Mouse (Mus musculus): ENCODE results near the gene Trpm3.
A peak's percentile ranks its signal among the peaks of the same experiment; 100 is the strongest.

Gene Trpm3

DNA sequence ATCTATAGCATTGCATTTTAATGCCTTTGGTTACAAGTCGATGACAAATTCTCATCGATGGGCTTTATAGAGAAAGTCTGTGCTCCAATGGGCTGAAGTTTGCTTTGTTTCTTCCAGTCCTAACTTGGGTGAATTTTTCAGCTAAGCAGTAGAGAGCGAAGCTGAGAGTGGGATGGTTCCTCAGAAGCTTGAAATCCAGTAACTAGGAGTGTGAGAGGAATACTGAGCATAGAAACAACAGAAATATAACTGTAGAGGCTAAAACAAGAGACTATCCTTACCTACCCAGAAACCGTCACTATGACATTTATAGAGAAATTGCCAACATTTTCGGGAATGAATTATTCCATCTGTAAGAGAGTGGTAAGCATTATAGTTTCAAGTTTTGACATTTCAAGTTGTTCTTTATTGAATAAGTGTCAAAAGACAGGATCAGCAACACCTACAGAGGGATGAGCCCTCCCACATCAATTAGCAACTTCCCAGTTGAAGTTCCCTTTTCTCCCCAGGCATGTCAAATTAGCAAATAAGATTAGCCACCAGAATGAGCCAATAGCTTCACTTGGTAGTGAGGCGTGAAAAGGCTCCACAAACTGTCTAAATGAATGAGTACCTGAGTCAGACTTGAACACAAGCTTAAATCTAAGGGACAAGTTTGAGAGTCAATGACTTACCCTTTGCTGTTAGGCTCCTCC is 339.6 kb downstream of the Trpm3 start:
- DNase-seq (ENCODE audit: low spot score), result no peak

DNA sequence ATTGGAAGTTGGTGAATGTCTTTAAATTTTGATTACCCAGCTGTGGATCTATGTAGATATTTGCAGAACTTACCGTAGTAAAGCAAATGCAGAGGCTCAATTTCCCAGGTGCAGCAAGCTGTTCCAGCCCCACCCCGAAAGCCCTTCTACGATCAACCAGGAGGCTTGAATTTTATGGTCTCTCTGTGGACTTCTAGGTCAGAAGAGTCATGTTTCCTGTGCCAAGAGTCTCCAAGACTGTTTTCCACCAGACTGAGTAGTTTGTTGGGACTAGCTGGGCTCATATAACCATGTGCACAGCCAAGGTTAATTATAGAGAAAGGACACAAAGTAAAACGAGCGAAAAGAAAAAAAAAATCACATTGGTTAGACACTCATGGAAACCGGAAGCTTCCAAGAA is 364.6 kb downstream of the Trpm3 start:
- no peak for DNase-seq (ENCODE audit: low spot score)

DNA sequence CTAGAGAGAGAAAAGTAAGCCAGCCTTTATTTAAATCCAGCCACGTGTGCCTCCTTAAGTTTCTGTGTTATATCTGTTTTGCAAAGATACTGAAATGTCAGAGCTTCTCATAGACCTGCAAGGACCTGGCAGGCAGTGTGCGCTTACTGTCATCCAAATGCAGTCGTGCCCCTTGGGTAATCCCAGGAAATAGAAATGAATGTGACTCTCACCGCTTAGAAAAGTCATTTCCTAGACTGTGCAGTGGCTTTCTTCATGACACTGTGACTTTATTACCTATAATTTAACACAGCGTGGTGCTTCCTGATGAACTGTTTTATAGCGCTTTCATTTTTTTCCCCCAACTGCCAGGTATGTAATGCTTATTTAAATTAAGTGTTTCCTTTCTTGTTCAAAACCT is 379.7 kb downstream of the Trpm3 start:
- DNase-seq (ENCODE audit: low spot score), result no peak

DNA sequence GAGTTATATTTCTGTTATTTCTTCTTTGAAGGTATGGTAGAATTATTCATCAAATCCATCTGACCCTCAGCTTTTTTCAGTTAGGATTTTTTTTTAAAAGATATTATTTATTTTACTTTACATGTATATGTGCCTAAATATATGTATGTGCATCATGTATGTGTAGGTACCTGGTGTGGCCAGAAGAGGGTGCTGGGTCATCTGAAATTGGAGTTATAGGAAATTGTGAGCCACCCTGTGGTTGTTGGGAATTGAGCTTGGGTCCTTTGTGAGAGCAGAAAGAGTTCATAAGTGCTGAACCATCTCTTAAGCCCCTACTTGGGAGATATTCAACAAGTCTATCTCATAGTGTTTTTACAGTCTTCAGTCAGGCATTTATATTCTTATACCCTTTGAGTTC is 389.1 kb downstream of the Trpm3 start:
- no peak for DNase-seq (ENCODE audit: low spot score)

DNA sequence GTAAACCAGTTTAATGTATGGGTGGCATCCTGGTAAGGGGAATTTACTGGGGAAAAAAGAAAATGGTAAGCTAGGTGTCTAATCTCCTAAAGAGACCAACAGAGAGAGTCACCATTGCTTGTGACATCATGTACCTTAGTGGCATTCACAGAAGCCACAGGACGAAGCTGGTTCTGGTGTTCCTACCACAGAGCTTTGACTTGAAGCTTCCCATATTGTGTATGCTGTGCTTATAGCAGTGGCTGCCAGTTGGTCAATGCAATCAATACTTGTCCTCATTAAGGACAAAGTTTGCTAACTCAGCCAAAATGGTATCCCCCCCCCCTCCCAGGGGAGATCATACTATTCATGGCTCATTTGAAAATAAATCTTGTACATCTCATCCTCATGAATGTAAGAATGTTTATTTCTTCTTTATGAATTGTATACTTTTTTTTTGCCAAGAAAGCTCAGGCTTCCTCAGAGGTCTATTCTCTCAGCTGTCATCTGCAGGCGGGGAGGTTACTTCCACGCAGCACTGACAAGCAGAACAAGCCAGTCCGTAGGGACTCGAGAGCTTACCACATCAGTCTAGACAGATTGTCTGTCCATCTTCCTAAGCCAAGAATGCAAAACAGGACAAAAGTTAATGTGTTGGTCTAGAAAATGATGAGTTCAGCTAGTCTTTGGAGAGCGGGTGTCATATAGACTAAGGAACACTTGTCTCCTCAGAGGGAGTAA is 404.3 kb downstream of the Trpm3 start:
- DNase-seq (ENCODE audit: low spot score), result no peak

DNA sequence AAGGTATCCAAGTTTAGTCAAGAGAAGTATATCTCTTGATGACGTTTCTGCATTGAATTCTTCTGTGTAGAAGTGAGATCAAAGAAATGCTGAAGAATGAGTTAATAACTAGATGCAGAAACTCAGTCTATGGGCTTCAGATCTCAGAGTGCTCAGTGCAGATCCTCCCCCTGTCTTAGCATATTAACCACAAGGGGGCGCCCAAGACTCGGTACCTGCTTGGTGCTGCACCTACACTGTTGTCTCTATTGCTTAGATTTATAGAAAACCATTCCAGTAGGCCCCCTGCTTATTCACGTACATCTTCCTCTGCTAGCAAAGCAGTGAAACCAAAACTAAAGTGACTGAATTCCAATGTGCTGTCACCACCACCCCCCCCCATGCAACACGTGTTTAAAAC is 413.3 kb downstream of the Trpm3 start:
- DNase-seq (ENCODE audit: low spot score), result peak; percentile 31

DNA sequence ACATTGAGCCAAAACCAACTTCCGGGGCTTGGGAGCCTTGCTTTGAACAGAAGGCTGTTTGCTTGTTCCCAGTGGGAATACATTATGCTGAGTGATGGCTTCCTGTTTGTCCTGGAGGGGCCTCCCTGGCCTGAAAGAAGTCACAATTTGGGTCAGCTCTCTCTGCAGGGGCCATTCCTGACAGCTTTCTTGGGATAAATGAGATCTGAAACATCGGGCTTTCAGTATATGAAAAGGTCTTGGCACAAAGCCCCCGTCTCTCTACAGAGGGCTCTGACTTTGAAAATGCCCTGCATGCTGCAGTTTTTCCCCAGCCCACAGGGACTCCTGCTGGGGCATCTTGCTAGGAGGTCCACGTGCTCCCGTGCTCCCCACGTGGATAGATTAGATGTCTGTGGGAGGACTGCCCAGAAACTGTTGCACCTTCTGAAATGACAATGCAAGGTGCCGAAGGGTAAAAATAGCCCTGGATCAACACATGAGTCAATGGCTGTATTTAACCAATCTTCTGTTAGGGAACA is 415.6 kb downstream of the Trpm3 start:
- DNase-seq (ENCODE audit: low spot score), result no peak

DNA sequence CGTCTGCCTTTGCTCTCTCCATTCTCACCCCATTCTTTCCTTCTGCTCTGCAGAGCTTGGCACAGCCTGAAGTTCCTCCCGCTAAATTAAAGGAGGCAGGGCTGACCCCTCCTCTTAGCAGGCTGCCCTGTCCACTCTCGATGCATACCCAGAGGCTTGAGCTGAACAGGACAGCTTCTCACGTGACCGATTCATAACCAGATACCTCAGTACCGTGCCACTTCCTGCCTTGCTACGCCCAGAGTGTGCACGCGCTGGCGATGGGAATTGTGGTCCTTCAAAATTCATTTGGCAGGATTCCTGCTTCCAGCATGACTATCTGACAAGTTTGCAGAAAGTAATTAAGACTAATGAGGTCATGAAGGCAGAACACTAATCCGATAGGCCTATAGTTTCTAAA is 433.6 kb downstream of the Trpm3 start:
- no peak for DNase-seq (ENCODE audit: low spot score)

DNA sequence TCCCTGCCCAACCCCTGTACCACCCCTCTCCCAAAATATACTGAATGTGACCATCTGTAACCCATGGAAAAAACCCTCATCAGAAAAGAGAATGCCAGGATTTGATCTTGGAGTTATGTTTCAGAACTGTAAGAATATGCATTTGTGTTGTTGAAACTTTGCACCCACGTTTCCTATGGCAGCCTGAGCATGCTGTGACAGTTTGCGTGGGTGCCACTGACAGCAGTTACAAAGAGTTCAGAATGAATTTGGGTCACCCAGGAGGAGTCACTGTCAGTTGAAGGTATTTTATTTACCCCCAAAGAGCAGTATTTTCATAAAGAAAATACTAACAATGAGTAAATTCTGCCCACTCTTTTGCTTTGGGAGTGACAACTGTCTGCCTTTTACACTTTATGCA is 434.0 kb downstream of the Trpm3 start:
- DNase-seq (ENCODE audit: low spot score), result no peak

DNA sequence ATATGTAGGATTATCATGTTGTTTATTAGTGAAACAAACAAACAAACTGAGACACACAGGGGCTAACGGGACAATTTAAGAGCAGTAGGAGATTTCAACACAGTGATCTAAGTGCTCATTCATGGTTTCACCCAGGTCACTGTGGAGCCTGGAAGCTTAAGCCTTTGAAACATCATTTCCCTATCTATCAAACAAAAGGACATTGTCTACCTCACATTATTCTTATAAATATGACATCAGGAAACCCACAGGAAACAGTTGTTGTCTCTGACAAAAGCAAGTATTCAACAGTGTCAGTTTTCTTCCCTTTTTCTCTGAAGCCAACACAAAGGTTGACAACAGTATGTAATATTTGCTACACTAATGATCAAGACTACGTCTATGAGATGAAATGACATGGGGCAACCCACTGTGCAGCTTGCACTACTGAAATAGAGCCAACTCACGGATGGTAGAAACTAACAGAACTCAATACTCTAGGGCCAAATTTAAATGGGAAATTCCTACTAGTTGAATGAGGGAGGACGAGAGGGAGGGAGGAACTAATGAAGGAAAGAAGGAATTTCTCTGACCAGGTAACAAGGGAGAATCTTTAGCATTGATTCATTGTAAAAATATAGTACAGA is 443.4 kb downstream of the Trpm3 start:
- no peak for DNase-seq (ENCODE audit: low spot score)

DNA sequence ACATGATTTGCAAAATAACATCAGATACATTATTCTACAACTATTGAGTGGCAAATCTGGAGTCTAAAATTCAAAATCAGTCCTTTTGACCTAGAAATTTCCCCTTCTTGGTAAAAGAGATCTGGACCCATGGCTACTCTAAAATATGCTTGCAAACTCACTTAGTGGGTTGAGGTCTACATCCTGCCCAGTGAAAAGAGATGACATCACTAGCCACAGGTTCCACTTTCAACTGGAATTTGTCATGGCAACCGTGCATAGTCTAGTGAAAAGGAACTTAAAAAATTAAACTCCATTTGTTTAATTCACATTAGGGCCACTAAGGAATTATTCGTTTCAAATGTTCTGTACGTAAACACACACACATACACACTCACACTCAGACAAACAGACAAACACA is 455.6 kb downstream of the Trpm3 start:
- no peak for DNase-seq (ENCODE audit: low spot score)

DNA sequence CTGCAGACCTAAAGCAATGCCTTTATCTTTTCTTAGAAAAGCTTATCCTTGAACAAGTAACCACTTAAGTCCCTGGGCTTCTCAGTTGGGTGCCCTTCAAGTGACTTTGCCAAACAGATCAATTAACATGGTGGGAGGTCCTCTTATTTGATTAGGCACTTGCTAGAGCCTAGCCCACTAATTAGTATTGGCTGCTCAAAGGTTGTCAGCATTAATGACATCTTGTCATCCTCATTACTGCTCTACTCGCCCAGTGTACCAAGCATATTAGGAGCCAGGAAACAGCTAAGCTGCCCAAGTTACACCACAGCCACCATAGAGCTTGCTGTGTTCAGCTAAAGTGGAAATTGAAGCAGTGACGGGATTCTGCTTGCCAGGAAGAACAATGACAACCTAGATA is 456.4 kb downstream of the Trpm3 start:
- DNase-seq (ENCODE audit: low spot score), result no peak

DNA sequence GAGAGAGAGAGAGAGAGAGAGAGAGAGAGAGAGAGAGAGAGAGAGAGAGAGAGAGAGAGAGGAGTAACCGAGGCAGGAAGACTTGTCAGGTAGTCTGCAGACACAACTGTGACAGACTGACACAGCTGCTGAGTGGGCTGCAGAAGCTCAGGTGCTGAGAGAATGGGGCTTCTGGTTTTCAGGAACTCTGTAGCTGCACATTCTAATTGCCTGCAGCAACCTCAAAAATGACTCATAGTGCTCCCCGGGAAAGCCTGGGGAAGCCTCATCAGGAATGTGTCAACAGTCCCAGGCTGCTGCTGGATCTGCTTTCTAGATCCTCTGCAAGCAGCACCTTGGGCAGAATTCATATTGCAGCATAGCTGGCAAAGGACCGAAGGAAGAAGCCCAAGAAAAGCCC is 457.9 kb downstream of the Trpm3 start:
- DNase-seq (ENCODE audit: low spot score), result no peak

DNA sequence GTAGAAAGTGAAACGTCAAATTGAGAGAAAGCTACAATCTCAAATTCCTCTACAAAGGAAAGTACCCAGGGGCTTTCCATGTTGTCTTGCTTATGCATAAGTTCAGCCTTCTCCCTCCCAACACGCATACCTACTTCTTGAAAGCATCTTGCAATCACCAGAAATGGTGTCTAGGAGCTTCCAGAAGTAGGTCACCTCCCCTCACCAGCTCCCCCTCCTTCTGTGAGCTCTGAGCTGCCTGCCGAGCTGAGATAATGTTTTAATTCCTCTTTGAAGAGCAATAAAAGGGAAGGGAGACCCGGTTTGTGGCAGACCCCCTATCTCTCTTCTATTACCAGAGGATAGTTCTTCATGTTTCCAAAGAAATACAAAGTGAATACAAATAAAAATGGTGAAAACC is 465.5 kb downstream of the Trpm3 start:
- DNase-seq (ENCODE audit: low spot score), result no peak

DNA sequence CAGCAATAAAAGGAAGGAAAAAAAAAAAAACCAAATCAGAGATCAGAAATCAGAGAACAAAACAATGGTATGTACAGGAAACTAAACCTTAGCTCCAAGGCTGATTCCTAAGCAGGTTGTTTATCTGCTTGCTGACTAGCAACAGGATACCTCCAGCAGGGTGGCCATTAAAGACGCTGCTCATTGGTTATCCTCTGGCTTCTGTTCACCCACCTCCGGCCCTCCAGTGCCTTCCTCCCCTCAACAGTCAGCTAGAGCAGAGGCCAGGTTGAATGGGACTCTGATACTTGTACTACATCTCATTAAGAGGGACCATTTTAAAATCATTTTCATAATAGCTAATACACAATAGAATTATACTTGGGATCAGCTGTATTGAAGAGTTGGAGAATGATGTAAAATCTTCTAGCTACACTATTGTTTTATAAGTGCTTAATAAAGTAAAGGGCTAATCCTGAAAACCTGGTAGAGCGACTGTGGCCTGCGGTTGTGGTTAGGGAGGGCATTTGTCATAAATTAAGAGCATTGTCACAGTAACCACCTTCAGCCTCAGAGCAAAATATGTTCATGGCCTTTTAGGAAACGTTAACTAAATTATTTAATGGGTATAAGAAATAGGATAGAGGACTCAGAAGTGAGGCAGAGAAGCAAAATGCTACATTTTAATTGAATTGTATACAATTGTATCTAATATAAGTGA is 469.3 kb downstream of the Trpm3 start:
- DNase-seq (ENCODE audit: low spot score), result no peak

DNA sequence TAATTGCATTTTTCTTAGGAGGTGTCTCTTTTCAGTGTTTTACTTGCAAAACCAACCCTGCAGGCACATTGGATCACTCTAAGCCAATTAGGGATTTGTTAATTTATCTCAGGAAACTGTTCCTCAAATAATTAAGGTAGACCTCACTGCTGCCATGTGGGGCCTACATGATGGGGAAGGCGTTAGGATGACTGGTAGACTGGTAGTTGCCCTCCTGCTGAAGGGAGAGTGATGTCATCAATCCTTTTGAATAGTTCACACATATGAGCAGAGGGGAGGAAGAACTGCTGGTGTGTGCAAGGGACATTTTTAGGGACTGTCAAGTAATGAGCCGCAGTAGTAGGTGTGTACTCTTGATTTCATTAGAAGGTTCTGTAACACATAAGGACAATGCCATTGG is 472.8 kb downstream of the Trpm3 start:
- DNase-seq (ENCODE audit: low spot score), result no peak

DNA sequence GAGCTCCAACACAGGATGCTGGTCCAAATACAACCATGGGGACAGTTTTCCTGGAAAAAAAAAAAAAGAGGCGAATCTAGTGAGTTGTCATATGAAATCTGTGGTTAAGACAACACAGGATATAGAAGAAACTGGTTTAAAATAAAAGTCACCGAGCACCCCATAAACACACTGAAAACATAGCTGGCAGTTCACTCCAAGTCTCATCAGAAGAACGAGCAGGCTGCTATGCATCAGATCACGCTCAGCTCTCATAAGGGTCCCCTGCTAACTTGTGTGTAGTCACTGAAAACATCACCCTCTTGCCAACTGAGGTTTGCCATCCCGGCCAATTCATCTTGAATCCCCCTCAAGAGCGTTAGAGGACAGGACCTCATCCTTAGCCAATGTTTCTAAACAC is 476.5 kb downstream of the Trpm3 start:
- DNase-seq (ENCODE audit: low spot score), result no peak

DNA sequence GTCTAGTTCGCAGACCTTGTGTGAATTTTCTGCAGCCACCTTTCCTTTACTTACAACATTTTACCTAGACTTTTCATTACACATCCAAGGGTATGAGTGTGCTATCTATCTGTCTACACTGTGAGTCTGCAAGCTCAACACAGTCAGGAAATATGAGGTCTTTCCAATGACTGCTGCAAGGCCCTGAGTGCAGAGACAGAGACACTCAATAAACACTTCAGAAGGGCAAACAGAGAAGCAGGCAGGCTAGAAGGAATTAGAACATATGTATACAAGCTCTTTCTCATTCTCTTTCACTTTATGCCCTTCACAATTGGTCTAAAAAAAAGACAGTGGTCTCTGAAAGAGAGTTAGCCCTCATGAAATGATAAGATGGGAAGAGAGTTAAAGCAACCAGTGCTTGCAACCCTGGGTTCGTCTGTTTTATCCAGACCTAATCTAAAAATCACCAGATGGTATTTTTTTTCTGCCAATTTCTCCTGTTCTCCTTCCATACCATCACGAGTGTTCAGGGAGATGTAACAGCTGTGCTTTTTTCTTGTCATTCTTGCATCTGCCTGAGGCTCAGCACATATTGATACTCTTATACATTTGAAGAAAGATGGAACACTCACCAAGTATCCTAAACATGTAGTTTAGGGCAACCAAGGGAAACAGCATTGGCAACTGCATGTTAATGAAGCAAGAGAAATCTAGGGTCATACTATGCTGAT is 486.1 kb downstream of the Trpm3 start:
- DNase-seq (ENCODE audit: low spot score), result no peak

DNA sequence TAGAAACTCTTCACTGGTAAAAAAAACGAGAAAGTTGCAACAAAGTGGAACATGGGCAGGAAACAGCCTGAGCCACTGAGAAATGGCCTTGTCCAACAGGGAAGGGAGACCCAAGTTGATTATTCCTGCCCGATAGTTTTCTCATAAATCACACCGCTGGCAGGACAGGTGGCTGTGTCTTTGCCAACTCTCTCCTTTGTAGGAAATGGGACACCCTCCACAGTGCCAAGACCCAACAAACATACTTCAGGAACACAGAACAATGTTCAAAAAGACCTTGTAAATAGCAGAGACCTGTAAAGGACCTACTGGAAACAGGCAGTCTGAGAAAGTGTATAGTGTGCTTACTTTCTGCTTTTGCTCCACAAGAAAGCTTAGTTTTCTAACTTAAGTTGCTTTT is 490.0 kb downstream of the Trpm3 start:
- no peak for DNase-seq (ENCODE audit: low spot score)

DNA sequence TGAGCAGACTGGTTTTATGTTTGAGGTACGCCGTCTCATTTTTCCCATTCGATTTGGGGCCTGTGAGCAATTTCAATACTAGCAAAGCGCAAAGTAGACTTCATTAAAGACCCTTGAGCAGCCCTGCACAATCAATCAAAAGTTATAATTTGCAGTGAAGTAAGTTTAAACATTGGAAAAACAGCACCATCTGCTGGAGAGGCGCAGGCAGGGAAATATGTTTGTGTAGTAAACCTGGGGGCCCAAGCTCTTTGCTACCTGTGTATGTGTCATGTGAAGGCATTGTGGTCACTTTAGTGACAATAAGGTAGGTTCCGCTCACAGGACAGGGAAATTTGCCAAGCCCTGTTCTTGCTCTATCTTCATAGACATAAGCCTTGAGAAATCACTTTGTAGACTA is 492.5 kb downstream of the Trpm3 start:
- no peak for DNase-seq (ENCODE audit: low spot score)

DNA sequence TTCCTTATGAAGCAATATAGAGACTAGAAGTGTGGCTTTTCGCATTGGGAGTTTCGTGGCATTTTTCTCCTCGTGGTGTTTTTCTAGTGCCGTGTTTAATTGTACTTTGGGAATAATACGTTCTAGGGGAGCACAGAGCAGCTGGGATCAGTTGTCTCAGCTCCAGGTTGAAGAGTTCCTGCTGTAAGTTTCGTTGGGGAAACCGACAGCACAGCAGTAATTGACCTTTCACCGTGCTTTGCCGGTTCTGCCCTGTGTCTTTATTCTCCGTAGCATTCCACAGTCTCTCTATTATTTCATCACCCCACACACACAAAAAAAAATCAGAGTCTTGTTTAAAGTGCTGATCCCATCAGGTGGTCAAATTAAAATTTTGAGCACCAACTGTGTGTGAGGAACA is 496.8 kb downstream of the Trpm3 start:
- no peak for DNase-seq (ENCODE audit: low spot score)

DNA sequence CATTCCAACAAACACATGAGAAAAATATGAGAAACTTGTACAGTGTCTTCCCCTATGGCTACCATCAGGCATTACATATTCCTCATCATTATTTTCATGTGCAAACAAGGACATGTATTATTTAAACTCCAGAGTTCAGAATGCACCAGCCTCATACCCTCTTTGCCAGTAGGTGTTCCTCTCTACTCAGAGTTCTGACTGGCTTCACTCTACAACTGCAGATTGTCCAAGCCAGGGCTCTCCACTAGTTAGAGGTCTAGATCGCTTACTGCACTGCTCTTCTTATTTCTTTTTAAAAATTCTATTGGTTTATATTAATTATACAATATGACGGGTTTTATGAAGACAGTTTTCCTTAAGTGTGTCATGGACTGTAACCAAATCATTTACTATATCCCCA is 498.9 kb downstream of the Trpm3 start:
- DNase-seq (ENCODE audit: low spot score), result no peak
